8 mouse cellular contexts compared by ENCODE assay signal in genomic region chr9:58197781-58198701, GRCm38 (mm10). TPM values are rescaled to one million over a fixed set of nuclear protein-coding genes. Genes with fewer than 3 reads are reported as not detected.
A peak's percentile ranks its signal among the peaks of the same experiment; 100 is the strongest.
DNase-seq lines count a peak whose midpoint lies in the region; ATAC-seq and TF ChIP-seq lines count a peak whose summit lies in the region.

No protein-coding gene starts in this region.

- H3K27me3 ChIP-seq in C2C12 (ENCODE audit: control insufficient read depth, insufficient read depth, insufficient read length): peaks cover 25% of the 10 kb centered on the region
- peaks cover 97% of the 10 kb centered on the region for H3K27me3 ChIP-seq in embryonic facial prominence, embryonic 13.5 days

- no peaks in the 10 kb centered on the region for H3K79me2 ChIP-seq in C2C12 (ENCODE audit: control insufficient read depth, insufficient read depth)

- H3K9me3 ChIP-seq in embryonic facial prominence, embryonic 13.5 days: no peaks in the 10 kb centered on the region

- no peak overlapping the region; the same call in 1 of the 2 replicates for H3K9ac ChIP-seq in embryonic facial prominence, embryonic 13.5 days

- H3ac ChIP-seq in C2C12 (ENCODE audit: control insufficient read depth, insufficient read length, low read depth): no peak overlapping the region

- WGBS in embryonic facial prominence, embryonic 13.5 days: 1% methylated on average over 58 of the region's 58 CpGs

- intact Hi-C loops in left cerebral cortex, adult 2 months (cut with DNase I): loop anchor here (2.0 kb wide), 1 partner anchor 21 kb away; no protein-coding TSS in a partner anchor

- DNase-seq in adrenal gland, adult 2 months: peak; percentile 75
- DNase-seq in heart, postnatal 4 days: peak; percentile 66
- DNase-seq in left cerebral cortex, adult 2 months (ENCODE audit: extremely low spot score in 1 of 2, low spot score in 2 of 2): peak; percentile 58 to 65
- DNase-seq in right cerebral cortex, adult 2 months (ENCODE audit: low spot score in 2 of 2): peak; percentile 58 to 72
- DNase-seq in gastrocnemius, adult 8-10 months (ENCODE audit: low spot score in 2 of 2): no peak

- H3K4me1 ChIP-seq in embryonic facial prominence, embryonic 13.5 days: peaks cover 70% of the 10 kb centered on the region

- peak overlapping the region; percentile 63 for H3K4me2 ChIP-seq in embryonic facial prominence, embryonic 13.5 days

- peak; percentile 73 for TF ChIP-seq CTCF in C2C12 (IDR thresholded peaks at IDR 0.05; ENCODE audit: control insufficient read depth, insufficient read depth, insufficient read length)
- peak; percentile 61 for TF ChIP-seq CTCF in left cerebral cortex, adult 2 months (IDR thresholded peaks at IDR 0.05)

- H3K36me3 ChIP-seq in C2C12 (ENCODE audit: control insufficient read depth, insufficient read depth): no peaks in the 10 kb centered on the region
- no peaks in the 10 kb centered on the region for H3K36me3 ChIP-seq in embryonic facial prominence, embryonic 13.5 days

- H3K27ac ChIP-seq in embryonic facial prominence, embryonic 13.5 days: no peak overlapping the region
- peak overlapping the region; percentile 80 for H3K27ac ChIP-seq in left cerebral cortex, adult 2 months

- H3K79me3 ChIP-seq in C2C12 (ENCODE audit: low read depth): no peaks in the 10 kb centered on the region

- ATAC-seq in embryonic facial prominence, embryonic 13.5 days (ENCODE audit: insufficient number of reproducible peaks, insufficient read depth, low FRiP score, low TSS enrichment, low read depth): no peak
- ATAC-seq in megakaryocyte, adult 5-6 weeks (ENCODE audit: poor library complexity, severe bottlenecking): peak; percentile 70

- H3K4me3 ChIP-seq in C2C12 (ENCODE audit: insufficient read depth, poor library complexity, severe bottlenecking): no peak overlapping the region
- peak overlapping the region; percentile 36 for H3K4me3 ChIP-seq in embryonic facial prominence, embryonic 13.5 days
- H3K4me3 ChIP-seq in left cerebral cortex, adult 2 months: peak overlapping the region; percentile 44

TF ChIP-seq in C2C12, 6 proteins besides CTCF, POLR2A, EP300 and RAD21:
- TF ChIP-seq MAX (IDR thresholded peaks at IDR 0.05) (no peak), MYOG (IDR thresholded peaks at IDR 0.05; ENCODE audit: control insufficient read depth, extremely low read depth, insufficient read length) (no peak), USF1 (IDR thresholded peaks at IDR 0.05; ENCODE audit: low read depth) (no peak), CEBPB (IDR thresholded peaks at IDR 0.05; ENCODE audit: low read depth) (no peak), MYOD1 (IDR thresholded peaks at IDR 0.05; ENCODE audit: control insufficient read depth, insufficient read length, low read depth) (no peak), FOSL1 (IDR thresholded peaks at IDR 0.05; ENCODE audit: insufficient read depth, low read length, poor library complexity, severe bottlenecking) (no peak)

RNA-seq across cellular contexts. Expression of gene Islr, which starts 6.1 kb away (rescaled TPM):
- 10.3 TPM for polyA plus RNA-seq in C2C12 (2012; fragmentation: generic; extraction: Trizol)
- total RNA-seq in adrenal gland, adult 2 months (2021): 10 to 100 TPM; 23.5 to 30.9 TPM
- 93.8 and 107 TPM in 2 replicates for polyA plus RNA-seq in adrenal gland, adult 2 months (2012; rRNA removed)
- 75.6 and 79.6 TPM in 2 replicates for polyA plus RNA-seq in embryonic facial prominence, embryonic 13.5 days (2015; fragmentation: Nextera tagmentation; extraction: Ambion mirVana)
- 10 to 100 TPM; 25.4 to 31.0 TPM for total RNA-seq in heart, postnatal 4 days (2021)
- 10 to 100 TPM; 11.0 to 15.2 TPM for total RNA-seq in left cerebral cortex, adult 2 months (2021)
- 0.16 and 0.33 TPM in 2 replicates for total RNA-seq in megakaryocyte, adult 5-6 weeks (2015)
- not detected in 2 replicates for total RNA-seq in megakaryocyte, adult 5-6 weeks (2017)
- total RNA-seq in gastrocnemius, adult 8-10 months (2022): 10 to 100 TPM in 3 of 4 experiments, 1 to 10 TPM in 1; 9.8 to 15.7 (median 13.1) TPM

RNA-seq across cellular contexts. Expression of gene Islr2, which starts 6.1 kb away (rescaled TPM):
- 0.07 TPM for polyA plus RNA-seq in C2C12 (2012; fragmentation: generic; extraction: Trizol)
- 1 to 10 TPM; 1.5 to 2.0 TPM for total RNA-seq in adrenal gland, adult 2 months (2021)
- polyA plus RNA-seq in adrenal gland, adult 2 months (2012; rRNA removed): 1.3 and 2.0 TPM in 2 replicates
- polyA plus RNA-seq in embryonic facial prominence, embryonic 13.5 days (2015; fragmentation: Nextera tagmentation; extraction: Ambion mirVana): 0.76 and 1.4 TPM in 2 replicates
- total RNA-seq in heart, postnatal 4 days (2021): under 1 TPM; 0.83 to 0.86 TPM
- 10 to 100 TPM; 72.1 to 74.0 TPM for total RNA-seq in left cerebral cortex, adult 2 months (2021)
- not detected in 2 replicates for total RNA-seq in megakaryocyte, adult 5-6 weeks (2015)
- not detected in 2 replicates for total RNA-seq in megakaryocyte, adult 5-6 weeks (2017)
- total RNA-seq in gastrocnemius, adult 8-10 months (2022): 1 to 10 TPM; 1.4 to 2.9 (median 1.8) TPM

RNA-seq across cellular contexts. Expression of gene Pml, which starts 51.5 kb away (rescaled TPM):
- polyA plus RNA-seq in C2C12 (2012; fragmentation: generic; extraction: Trizol): 24.3 TPM
- 10 to 100 TPM; 20.8 to 28.0 TPM for total RNA-seq in adrenal gland, adult 2 months (2021)
- polyA plus RNA-seq in adrenal gland, adult 2 months (2012; rRNA removed): 27.7 and 33.4 TPM in 2 replicates
- polyA plus RNA-seq in embryonic facial prominence, embryonic 13.5 days (2015; fragmentation: Nextera tagmentation; extraction: Ambion mirVana): 14.4 and 15.2 TPM in 2 replicates
- total RNA-seq in heart, postnatal 4 days (2021): 10 to 100 TPM; 15.3 to 17.6 TPM
- 10 to 100 TPM; 14.1 to 19.3 TPM for total RNA-seq in left cerebral cortex, adult 2 months (2021)
- total RNA-seq in megakaryocyte, adult 5-6 weeks (2015): 37.7 and 41.3 TPM in 2 replicates
- total RNA-seq in megakaryocyte, adult 5-6 weeks (2017): 15.5 and 17.4 TPM in 2 replicates
- total RNA-seq in gastrocnemius, adult 8-10 months (2022): 1 to 10 TPM; 2.5 to 4.5 (median 3.1) TPM

RNA-seq across cellular contexts. Expression of gene Stoml1, which starts 54.9 kb away (rescaled TPM):
- 13.4 TPM for polyA plus RNA-seq in C2C12 (2012; fragmentation: generic; extraction: Trizol)
- 10 to 100 TPM; 13.8 to 17.2 TPM for total RNA-seq in adrenal gland, adult 2 months (2021)
- 38.1 and 38.4 TPM in 2 replicates for polyA plus RNA-seq in adrenal gland, adult 2 months (2012; rRNA removed)
- 43.1 and 45.0 TPM in 2 replicates for polyA plus RNA-seq in embryonic facial prominence, embryonic 13.5 days (2015; fragmentation: Nextera tagmentation; extraction: Ambion mirVana)
- 10 to 100 TPM; 14.2 to 17.1 TPM for total RNA-seq in heart, postnatal 4 days (2021)
- total RNA-seq in left cerebral cortex, adult 2 months (2021): 10 to 100 TPM; 66.5 to 72.6 TPM
- total RNA-seq in megakaryocyte, adult 5-6 weeks (2015): 5.8 and 6.1 TPM in 2 replicates
- total RNA-seq in megakaryocyte, adult 5-6 weeks (2017): 9.4 and 11.9 TPM in 2 replicates
- total RNA-seq in gastrocnemius, adult 8-10 months (2022): 10 to 100 TPM in 2 of 4 experiments, 1 to 10 TPM in 2; 8.6 to 10.8 (median 9.8) TPM

Comparison
In these comparisons a context has a peak if more than half of its experiments do, and no peak if none do; other contexts are left out.
1. DNase-seq: peak in adrenal gland, adult 2 months (single experiment), heart, postnatal 4 days (single experiment), left cerebral cortex, adult 2 months (2 of 2) and right cerebral cortex, adult 2 months (2 of 2); none in gastrocnemius, adult 8-10 months (0 of 2).
2. RNA of gene Islr, which starts 6.1 kb away (total RNA-seq): 25.4 to 31.0 TPM in heart, postnatal 4 days, 23.5 to 30.9 TPM in adrenal gland, adult 2 months, 11.0 to 15.2 TPM in left cerebral cortex, adult 2 months and 9.8 to 15.7 TPM in gastrocnemius, adult 8-10 months; 0.16 to 0.33 TPM in megakaryocyte, adult 5-6 weeks; every median in the first group is over 4 times any median in the second.
3. RNA of gene Islr2, which starts 6.1 kb away (total RNA-seq): 72.1 to 74.0 TPM in left cerebral cortex, adult 2 months; 1.5 to 2.0 TPM in adrenal gland, adult 2 months, 1.4 to 2.9 TPM in gastrocnemius, adult 8-10 months, 0.83 to 0.86 TPM in heart, postnatal 4 days and not detected in megakaryocyte, adult 5-6 weeks; every median in the first group is over 10 times any median in the second.